Mouse (Mus musculus): Measurements from ENCODE around the gene Caln1. TPM values are rescaled to one million over a fixed set of nuclear protein-coding genes. Genes with fewer than 3 reads are reported as not detected.

The Caln1 gene
- polyA plus RNA-seq, 1 experiment from 2014 or later, result not detected

- H3K4me3 ChIP-seq (ENCODE audit: low read depth, low read length), result no peak overlapping the region
- no peak overlapping the region for H3K4me2 ChIP-seq (replicated peaks; ENCODE audit: low read depth, low read length)
- 66% methylated on average over 2 of the region's 2 CpGs for WGBS
- ATAC-seq, result no peak
- H3K4me1 ChIP-seq (ENCODE audit: insufficient read depth, low read depth, low read length), result no peaks in the 10 kb centered on the region
- H3K27ac ChIP-seq (ENCODE audit: low read length), result no peak overlapping the region
- H3K9ac ChIP-seq (replicated peaks; ENCODE audit: low read depth), result no peak overlapping the region
- H3K36me3 ChIP-seq (ENCODE audit: insufficient read depth, low read length), result no peaks in the 10 kb centered on the region
- no peak for DNase-seq (ENCODE audit: low spot score)
- no peak for TF ChIP-seq CTCF (IDR thresholded peaks at IDR 0.05)
- H3K9me3 ChIP-seq (ENCODE audit: low read length), result no peaks in the 10 kb centered on the region
- no peaks in the 10 kb centered on the region for H3K27me3 ChIP-seq (replicated peaks; ENCODE audit: insufficient read depth, low read length)
Measured at GRCm38 (mm10) chr5:130329889-130330288, 39.4 kb upstream of the Caln1 start.

- H3K4me1 ChIP-seq (ENCODE audit: insufficient read depth, low read depth, low read length), result no peaks in the 10 kb centered on the region
- H3K27ac ChIP-seq (ENCODE audit: low read length), result no peak overlapping the region
- DNase-seq (ENCODE audit: low spot score) (no peak), ATAC-seq (no peak)
- H3K36me3 ChIP-seq (ENCODE audit: insufficient read depth, low read length), result peaks cover 3% of the 10 kb centered on the region; the same call in 1 of the 2 replicates
- TF ChIP-seq EP300 (IDR thresholded peaks at IDR 0.05) (no peak), CTCF (IDR thresholded peaks at IDR 0.05) (no peak)
- 83% methylated on average over 4 of the region's 4 CpGs for WGBS
- H3K4me3 ChIP-seq (ENCODE audit: low read depth, low read length), result no peak overlapping the region
- H3K27me3 ChIP-seq (replicated peaks; ENCODE audit: insufficient read depth, low read length), result no peaks in the 10 kb centered on the region
- no peak overlapping the region for H3K4me2 ChIP-seq (replicated peaks; ENCODE audit: low read depth, low read length)
- H3K9me3 ChIP-seq (ENCODE audit: low read length), result no peaks in the 10 kb centered on the region
- no peak overlapping the region for H3K9ac ChIP-seq (replicated peaks; ENCODE audit: low read depth)
Measured at GRCm38 (mm10) chr5:130330801-130331200, 38.5 kb upstream of the Caln1 start.

- H3K4me3 ChIP-seq (ENCODE audit: low read depth, low read length), result no peak overlapping the region
- no peak for ATAC-seq
- no peak for TF ChIP-seq EP300 (IDR thresholded peaks at IDR 0.05)
- 50% methylated on average over 4 of the region's 4 CpGs for WGBS
- H3K9me3 ChIP-seq (ENCODE audit: low read length), result no peaks in the 10 kb centered on the region
- H3K9ac ChIP-seq (replicated peaks; ENCODE audit: low read depth), result no peak overlapping the region
- peaks cover 7% of the 10 kb centered on the region; the same call in 1 of the 2 replicates for H3K36me3 ChIP-seq (ENCODE audit: insufficient read depth, low read length)
- no peak for DNase-seq (ENCODE audit: low spot score)
- no peaks in the 10 kb centered on the region for H3K27me3 ChIP-seq (replicated peaks; ENCODE audit: insufficient read depth, low read length)
- H3K4me2 ChIP-seq (replicated peaks; ENCODE audit: low read depth, low read length), result no peak overlapping the region
- no peak overlapping the region for H3K27ac ChIP-seq (ENCODE audit: low read length)
- no peaks in the 10 kb centered on the region for H3K4me1 ChIP-seq (ENCODE audit: insufficient read depth, low read depth, low read length)
Measured at GRCm38 (mm10) chr5:130331206-130331605, 38.0 kb upstream of the Caln1 start.

GRCm38 (mm10) chr5:130333566-130333965 is 35.7 kb upstream of the Caln1 start:
- no peak overlapping the region for H3K4me3 ChIP-seq (ENCODE audit: low read depth, low read length)
- H3K27ac ChIP-seq (ENCODE audit: low read length), result no peak overlapping the region
- H3K4me1 ChIP-seq (ENCODE audit: insufficient read depth, low read depth, low read length), result no peaks in the 10 kb centered on the region
- DNase-seq (ENCODE audit: low spot score) (no peak), ATAC-seq (no peak)
- peaks cover 12% of the 10 kb centered on the region; the same call in 1 of the 2 replicates for H3K36me3 ChIP-seq (ENCODE audit: insufficient read depth, low read length)
- no peaks in the 10 kb centered on the region for H3K9me3 ChIP-seq (ENCODE audit: low read length)
- no peak overlapping the region for H3K9ac ChIP-seq (replicated peaks; ENCODE audit: low read depth)
- 89% methylated on average over 7 of the region's 7 CpGs for WGBS
- H3K27me3 ChIP-seq (replicated peaks; ENCODE audit: insufficient read depth, low read length), result no peaks in the 10 kb centered on the region
- H3K4me2 ChIP-seq (replicated peaks; ENCODE audit: low read depth, low read length), result no peak overlapping the region
- no peak for TF ChIP-seq CTCF (IDR thresholded peaks at IDR 0.05)
- no peak for TF ChIP-seq EP300 (IDR thresholded peaks at IDR 0.05)

- Histone ChIP-seq H3K36me3 (ENCODE audit: insufficient read depth, low read length) (peaks cover 12% of the 10 kb centered on the region; the same call in 1 of the 2 replicates), H3K9ac (replicated peaks; ENCODE audit: low read depth) (no peak overlapping the region), H3K9me3 (ENCODE audit: low read length) (no peaks in the 10 kb centered on the region), H3K27me3 (replicated peaks; ENCODE audit: insufficient read depth, low read length) (no peaks in the 10 kb centered on the region), H3K4me3 (ENCODE audit: low read depth, low read length) (no peak overlapping the region), H3K4me2 (replicated peaks; ENCODE audit: low read depth, low read length) (no peak overlapping the region), H3K4me1 (ENCODE audit: insufficient read depth, low read depth, low read length) (no peaks in the 10 kb centered on the region), H3K27ac (ENCODE audit: low read length) (no peak overlapping the region)
- 95% methylated on average over 11 of the region's 11 CpGs for WGBS
- no peak for DNase-seq (ENCODE audit: low spot score)
- ATAC-seq, result no peak
- no peak for TF ChIP-seq CTCF (IDR thresholded peaks at IDR 0.05)
Measured at GRCm38 (mm10) chr5:130333971-130334370, 35.3 kb upstream of the Caln1 start.

GRCm38 (mm10) chr5:130335462-130335861 is 33.8 kb upstream of the Caln1 start:
- Histone ChIP-seq H3K36me3 (ENCODE audit: insufficient read depth, low read length) (peaks cover 17% of the 10 kb centered on the region; the same call in 1 of the 2 replicates), H3K4me1 (ENCODE audit: insufficient read depth, low read depth, low read length) (no peaks in the 10 kb centered on the region), H3K9ac (replicated peaks; ENCODE audit: low read depth) (no peak overlapping the region), H3K4me3 (ENCODE audit: low read depth, low read length) (no peak overlapping the region), H3K4me2 (replicated peaks; ENCODE audit: low read depth, low read length) (no peak overlapping the region), H3K27ac (ENCODE audit: low read length) (no peak overlapping the region), H3K9me3 (ENCODE audit: low read length) (no peaks in the 10 kb centered on the region), H3K27me3 (replicated peaks; ENCODE audit: insufficient read depth, low read length) (no peaks in the 10 kb centered on the region)
- no peak for DNase-seq (ENCODE audit: low spot score)
- WGBS, result over 99% methylated on average over 4 of the region's 4 CpGs
- TF ChIP-seq EP300 (IDR thresholded peaks at IDR 0.05), result no peak
- TF ChIP-seq CTCF (IDR thresholded peaks at IDR 0.05), result no peak
- ATAC-seq, result no peak

- 84% methylated on average over 15 of the region's 15 CpGs for WGBS
- Histone ChIP-seq H3K36me3 (ENCODE audit: insufficient read depth, low read length) (peaks cover 16% of the 10 kb centered on the region; the same call in 1 of the 2 replicates), H3K27me3 (replicated peaks; ENCODE audit: insufficient read depth, low read length) (no peaks in the 10 kb centered on the region), H3K27ac (ENCODE audit: low read length) (no peak overlapping the region), H3K9ac (replicated peaks; ENCODE audit: low read depth) (no peak overlapping the region), H3K4me1 (ENCODE audit: insufficient read depth, low read depth, low read length) (no peaks in the 10 kb centered on the region), H3K9me3 (ENCODE audit: low read length) (no peaks in the 10 kb centered on the region), H3K4me3 (ENCODE audit: low read depth, low read length) (no peak overlapping the region), H3K4me2 (replicated peaks; ENCODE audit: low read depth, low read length) (no peak overlapping the region)
- no peak for ATAC-seq
- TF ChIP-seq EP300 (IDR thresholded peaks at IDR 0.05), result no peak
- no peak for TF ChIP-seq CTCF (IDR thresholded peaks at IDR 0.05)
- no peak for DNase-seq (ENCODE audit: low spot score)
Measured at GRCm38 (mm10) chr5:130340656-130341055, 28.6 kb upstream of the Caln1 start.
